Mouse (Mus musculus): ENCODE results near the gene Mkrn2os.

DNA sequence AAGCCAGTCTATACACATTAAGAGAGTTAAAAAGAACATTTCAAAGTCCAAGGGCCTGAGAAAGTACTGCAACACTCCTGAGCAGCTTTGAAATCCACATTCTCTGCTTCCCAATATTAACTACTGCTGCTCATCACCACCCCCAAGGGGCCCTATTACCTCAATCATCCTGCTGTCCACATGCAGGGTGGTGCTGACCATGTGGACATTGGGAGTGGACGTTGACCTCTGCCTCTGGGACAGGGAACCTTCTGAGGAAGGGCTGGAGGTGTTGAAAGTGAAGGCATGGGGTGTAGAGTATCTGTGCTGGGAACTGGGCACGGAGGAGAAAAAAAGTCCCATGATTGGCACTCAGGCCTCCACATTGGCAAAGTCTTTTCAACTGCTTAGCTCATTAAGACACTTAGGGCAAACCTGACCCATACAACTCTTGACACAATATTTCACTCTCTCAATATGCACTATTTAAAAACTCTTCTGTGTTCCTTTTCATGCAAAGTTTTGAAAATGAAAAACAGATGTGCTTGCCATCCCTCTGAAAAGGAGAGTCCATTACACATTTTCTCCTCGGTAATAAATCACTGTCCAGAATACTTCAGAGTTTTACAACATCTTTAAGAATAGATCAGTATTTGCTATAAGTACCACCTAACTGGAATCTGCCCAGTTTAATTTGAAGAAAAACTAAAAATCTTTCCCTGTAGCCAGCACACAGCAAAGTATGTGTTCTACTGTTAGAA is 38.9 kb upstream of the Mkrn2os start:
- TF ChIP-seq TAL1 (conservative IDR thresholded peaks at IDR 0.05; ENCODE audit: low read depth, low read length) (no peak), CTCF (IDR thresholded peaks at IDR 0.05; ENCODE audit: low read depth, low read length) (no peak), POLR2AphosphoS5 (IDR thresholded peaks at IDR 0.05; ENCODE audit: insufficient replicate concordance, low read depth, low read length) (no peak), GATA1 (IDR thresholded peaks at IDR 0.05; ENCODE audit: borderline replicate concordance, low read length) (no peak)

Measured in G1E (cell line).